Mouse (Mus musculus) spleen, postnatal 36 days (tissue): Measurements from ENCODE around the gene Ccr9.
"Not testable (repeated sequence)": the region's sequence is repeated elsewhere in the genome, so short reads cannot be mapped to it uniquely, and the experiment has no call there.

Source experiments
- DNase-seq, 2 experiments: peaks; one replicate each; pipeline ENCODE4 v3.0.0; 2022; ENCODE audit warnings: low spot score in 2 of 2, mixed read lengths in 1 of 2

Ccr9 gene

GRCm38 (mm10) chr9:123716301-123716700 lies 38.1 kb downstream of the Ccr9 start:
- DNase-seq, result no peak

- DNase-seq, result peak; percentile 93 to 96
Measured at GRCm38 (mm10) chr9:123717186-123718008, 39.2 kb downstream of the Ccr9 start, which contains the start of gene Lztfl1. TSS of gene Lztfl1 (minus strand) at chr9:123717697.

- no peak for DNase-seq
Measured at GRCm38 (mm10) chr9:123722737-123723493, 44.7 kb downstream of the Ccr9 start.

GRCm38 (mm10) chr9:123731271-123731670 lies 53.0 kb downstream of the Ccr9 start:
- no peak for DNase-seq

DNA sequence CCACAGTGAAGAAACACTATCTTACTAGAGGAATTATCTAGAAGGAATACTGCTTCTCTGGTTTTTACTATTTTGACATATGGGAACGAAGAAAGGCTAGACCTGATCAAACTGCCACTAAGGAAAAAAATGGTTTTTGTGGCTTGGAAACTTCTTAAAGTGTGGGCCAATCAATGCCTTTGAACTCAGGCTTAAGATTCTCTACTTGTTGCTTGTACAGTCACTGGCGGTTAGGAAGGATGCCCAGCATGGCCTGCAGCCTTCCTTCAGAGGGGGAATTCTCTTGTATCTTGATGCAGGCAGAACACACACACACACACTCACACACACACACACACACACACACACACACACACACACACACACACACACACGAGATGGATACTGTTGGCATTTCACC lies 55.9 kb downstream of the Ccr9 start:
- no peak for DNase-seq

DNA sequence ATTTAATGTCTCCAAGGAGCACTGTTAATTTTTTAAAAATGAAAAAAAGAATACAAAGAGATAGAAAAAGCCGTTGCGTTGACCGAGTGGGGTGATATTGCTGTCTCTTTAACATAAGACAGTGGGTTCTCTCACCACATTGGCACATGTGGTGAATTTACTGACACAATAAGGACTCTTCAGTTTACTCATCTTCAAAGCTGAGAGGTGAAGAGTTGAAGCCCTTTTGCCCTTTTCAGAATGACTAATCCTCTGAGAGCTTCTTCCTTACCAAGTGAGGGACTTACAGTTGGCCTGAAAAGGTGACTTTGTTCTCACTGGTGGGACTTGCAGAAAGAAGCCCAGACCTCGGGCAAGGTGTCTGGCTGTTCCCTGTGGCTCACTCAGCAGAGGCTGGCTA lies 62.6 kb downstream of the Ccr9 start:
- no peak for DNase-seq

DNA sequence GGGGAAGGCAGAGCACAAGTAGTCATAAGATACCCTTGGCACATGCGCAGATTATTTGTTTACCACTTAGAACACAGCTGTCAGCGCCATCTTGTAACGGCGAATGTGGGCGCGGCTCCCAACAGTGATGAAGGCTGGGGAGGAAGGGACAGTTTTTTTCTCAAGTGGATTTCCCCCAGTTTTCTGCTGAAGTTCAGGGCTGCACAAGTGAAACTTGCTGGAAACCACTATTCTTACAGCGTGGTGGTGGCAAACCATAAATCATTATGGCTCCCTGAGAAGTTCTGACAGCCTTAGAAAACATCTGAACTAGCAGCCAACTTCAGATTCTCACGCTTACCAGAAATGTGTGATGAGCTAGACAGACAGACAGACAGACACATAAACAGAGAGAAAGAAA lies 71.4 kb downstream of the Ccr9 start:
- DNase-seq, result not testable (repeated sequence)

DNA sequence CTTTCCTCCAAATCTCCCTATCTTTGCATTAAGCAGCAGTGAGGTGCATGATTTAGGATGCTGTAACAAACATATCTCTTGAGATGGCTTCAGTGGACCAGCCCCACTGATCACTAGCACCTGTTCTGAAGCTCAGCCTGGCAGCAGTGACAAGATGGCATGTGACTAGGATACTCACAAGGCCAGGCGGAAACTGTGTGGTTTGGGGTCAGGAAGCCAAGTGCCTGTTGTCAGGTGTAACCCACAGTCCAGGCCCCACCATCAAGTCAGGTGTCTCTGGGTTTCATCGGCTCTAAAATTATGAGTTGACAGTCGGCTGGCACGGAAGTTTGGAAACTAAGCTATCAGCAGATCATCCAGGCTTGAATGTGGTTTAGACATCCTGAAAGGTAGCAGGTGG lies 76.1 kb downstream of the Ccr9 start:
- peak; percentile 79 to 81 for DNase-seq

DNA sequence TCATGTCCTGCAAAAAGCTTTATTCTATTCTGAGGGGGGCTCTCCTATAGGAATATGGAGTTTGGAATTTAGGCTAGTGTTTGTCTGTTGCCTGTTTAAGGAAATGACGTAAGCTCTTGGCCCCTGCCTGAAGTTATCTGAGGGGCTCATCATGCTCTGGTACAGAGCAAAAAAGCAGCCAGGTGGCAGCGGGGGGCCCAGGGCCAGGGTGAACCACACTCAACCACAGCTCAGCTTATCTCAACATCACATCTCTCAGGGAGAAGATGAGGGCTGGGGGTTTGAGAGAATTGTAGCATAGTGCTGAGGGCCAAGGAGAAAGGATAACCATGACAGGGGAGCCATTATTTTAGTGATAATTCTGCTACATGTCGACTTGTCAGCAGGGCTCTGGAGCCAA lies 78.5 kb downstream of the Ccr9 start:
- DNase-seq, result peak in 1 of 2 experiments; percentile 11

DNA sequence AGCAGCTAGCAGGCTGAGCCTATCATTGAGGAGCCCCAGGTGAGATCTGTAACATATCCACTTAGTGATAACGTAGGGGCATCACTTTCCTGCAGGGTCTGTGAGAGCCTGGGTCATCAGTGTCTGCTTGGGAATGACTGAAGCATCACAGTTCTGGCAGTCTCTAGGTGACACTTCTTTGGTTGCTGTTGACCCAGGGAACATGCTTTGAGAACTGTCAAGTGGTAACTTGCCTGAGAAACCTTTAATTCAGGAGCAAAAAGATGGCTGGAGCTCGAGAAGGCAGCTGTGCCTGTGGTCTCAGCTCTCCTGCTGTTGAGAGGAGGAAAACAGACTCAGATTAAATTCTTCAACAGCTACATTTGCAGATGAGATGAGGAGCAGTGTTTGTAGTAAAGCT lies 79.1 kb downstream of the Ccr9 start:
- DNase-seq, result no peak

GRCm38 (mm10) chr9:123758156-123758555 lies 79.9 kb downstream of the Ccr9 start:
- no peak for DNase-seq

DNA sequence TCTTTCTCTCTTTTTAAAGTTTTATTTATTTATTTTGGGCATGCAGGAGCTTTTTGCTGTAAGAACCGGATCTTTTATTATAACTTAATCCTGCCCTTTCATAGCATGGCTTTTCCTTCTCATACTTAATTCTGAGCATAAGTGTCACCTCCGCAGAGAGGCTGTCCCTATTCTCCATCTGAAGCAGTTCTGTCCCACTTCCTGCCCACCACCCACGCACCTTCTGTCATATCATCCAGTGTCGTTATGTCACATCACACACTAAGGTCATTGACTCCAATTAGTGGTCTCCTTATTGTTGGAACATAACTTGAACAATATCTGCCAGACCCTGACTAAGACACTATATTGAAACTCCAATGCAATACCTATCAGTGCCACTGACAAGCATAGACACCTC lies 80.4 kb downstream of the Ccr9 start:
- DNase-seq, result no peak

DNA sequence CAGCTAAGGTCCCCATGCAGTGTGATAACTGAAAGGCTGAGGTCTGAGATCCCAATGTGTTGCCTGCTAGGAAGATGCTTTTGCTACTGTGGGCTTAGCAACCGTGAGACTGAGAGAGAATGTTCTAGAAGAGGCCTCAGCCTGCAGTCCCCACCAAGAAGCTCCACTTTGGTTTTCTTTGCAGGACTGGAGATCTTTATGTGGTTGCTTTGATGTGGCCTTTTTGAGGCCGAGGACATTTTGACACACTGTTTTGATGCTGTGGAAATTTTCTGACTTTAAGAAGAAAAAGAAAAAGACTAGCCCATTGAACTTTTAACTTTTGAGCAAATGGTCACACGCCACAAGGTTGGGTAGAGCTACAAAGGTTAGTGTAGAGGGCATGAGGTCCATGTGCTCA lies 82.6 kb downstream of the Ccr9 start:
- DNase-seq, result no peak

GRCm38 (mm10) chr9:123762886-123763285 lies 84.6 kb downstream of the Ccr9 start:
- peak; percentile 77 to 82 for DNase-seq

DNA sequence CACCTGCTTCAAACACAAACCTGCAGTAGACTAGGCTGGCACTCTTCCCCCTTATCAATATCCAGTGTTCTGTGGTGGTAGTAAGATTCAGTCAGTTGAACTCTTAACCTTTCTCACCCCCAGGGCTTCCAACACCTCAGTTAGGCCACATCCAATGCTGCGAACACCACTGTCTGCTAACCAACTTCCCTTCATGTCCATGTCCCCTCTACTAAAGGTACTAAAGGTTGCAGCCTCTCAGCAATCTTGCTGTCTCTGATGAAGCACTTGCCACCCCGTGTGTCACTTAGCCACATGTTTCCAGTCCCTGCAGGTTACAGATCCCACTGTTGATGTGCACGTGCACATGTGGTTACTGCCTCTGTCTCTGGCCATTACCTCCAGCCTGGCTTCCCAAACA lies 85.5 kb downstream of the Ccr9 start:
- no peak for DNase-seq

GRCm38 (mm10) chr9:123766996-123767395 lies 88.8 kb downstream of the Ccr9 start:
- no peak for DNase-seq

GRCm38 (mm10) chr9:123768443-123768842 lies 90.2 kb downstream of the Ccr9 start:
- DNase-seq, result no peak

- DNase-seq, result peak; percentile 35 to 43
Measured at GRCm38 (mm10) chr9:123769532-123769931, 91.3 kb downstream of the Ccr9 start.

- DNase-seq, result peak; percentile 38 to 40
Measured at GRCm38 (mm10) chr9:123773299-123773698, 95.1 kb downstream of the Ccr9 start.

DNA sequence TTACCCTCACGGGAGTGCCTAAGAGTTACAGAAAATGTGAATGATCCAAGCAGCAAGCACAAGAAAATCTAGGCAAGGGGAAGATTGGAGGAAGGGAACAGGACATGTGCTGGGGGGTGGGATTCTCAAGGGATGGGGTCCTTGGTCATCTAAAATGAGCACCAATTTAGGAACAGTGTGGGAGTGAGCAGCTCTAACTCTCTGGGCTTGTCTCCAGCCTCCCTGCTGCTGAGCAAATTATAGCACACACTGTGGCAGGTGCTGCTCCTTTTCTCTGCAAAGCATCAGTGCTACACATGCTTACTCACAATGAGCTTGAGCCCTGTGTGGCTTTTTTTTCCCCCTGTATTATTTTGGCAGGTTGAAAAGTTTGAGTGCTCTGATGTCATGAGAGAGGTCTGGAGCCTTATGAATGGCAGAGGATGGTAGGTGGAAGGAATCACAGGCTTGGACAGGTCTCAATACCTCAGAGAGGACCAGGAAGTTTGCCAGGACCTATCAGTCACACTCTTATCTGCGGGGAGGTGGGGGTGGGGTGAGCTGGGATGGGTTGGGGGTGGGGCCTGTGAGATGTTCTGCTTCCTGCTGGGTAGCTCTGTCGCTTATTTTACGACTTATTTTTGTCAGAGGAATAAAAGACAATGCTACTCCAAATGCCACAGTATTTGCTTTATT lies 110.8 kb downstream of the Ccr9 start:
- no peak for DNase-seq

GRCm38 (mm10) chr9:123796174-123796573 lies 117.9 kb downstream of the Ccr9 start:
- peak; percentile 33 to 37 for DNase-seq

DNA sequence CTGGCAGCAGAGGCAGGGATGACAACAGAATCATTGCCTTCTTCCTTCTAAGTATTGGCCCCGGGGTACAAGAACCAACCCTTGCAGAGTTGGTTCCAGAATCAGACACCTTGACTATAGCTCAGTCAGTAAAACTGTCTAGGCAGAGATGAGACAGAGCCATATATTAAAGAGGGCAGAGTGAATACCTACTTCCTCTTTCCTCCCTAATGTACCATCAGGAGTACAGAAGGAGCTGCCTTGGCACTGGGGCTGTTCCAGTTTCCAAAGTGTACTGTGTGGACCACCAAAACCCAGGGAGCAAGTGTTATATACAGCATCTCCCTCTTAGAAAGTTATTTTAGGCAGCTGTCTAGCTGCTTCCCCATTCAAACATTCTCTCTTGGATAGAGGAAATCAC lies 123.3 kb downstream of the Ccr9 start:
- no peak for DNase-seq
